Mouse (Mus musculus) kidney, postnatal 25 days (tissue): ENCODE results near the gene Sirpb1c.
"Not testable (repeated sequence)": the region's sequence is repeated elsewhere in the genome, so short reads cannot be mapped to it uniquely, and the experiment has no call there.

Source experiments
- DNase-seq, 2 experiments: peaks; one replicate each; pipeline ENCODE4 v3.0.0; 2021; ENCODE audit warnings: mixed read lengths in 2 of 2

Sirpb1c gene

DNA sequence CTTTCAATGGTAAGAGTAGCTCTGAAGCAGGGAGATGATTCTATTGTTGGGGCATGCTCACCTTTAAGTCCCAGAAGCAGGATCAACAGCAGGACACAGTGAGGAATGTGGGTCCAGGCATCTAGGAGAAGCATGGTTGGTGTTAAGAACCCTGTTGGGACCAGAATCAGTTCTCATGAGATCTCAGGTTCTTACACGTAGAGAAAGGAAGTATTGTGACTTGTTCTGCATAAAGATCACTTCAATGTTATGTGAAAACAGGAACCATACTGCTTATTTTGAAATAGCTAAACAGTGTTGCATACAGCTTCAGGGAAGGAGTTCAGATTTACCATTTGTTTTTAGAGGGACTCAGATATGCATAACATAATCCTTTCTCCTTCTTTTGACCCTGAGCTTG is at the start of gene Sirpb1c:
Gene Sirpb1c, minus strand, starts transcription at position 249 of the 400 bp plus-strand sequence.
- not testable (repeated sequence) for DNase-seq

DNA sequence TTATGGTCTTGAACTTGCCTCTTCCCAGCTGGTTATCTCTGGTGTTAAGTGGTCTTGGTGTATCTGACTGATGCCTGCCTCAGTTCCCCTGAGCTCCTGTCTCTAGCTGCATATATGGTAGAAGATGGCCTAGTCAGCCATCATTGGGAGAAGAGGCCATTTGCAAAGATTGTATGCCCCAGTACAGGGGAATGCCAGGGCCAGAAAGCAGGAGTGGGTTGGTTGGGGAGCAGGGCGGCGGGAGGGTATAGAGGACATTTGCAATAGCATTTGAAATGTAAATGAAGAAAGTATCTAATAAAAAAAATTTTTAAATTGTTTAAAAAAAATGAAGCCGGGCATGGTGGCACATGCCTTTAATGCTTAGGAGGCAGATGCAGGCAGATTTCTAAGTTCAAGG is 38.1 kb upstream of the Sirpb1c start:
- no peak for DNase-seq

DNA sequence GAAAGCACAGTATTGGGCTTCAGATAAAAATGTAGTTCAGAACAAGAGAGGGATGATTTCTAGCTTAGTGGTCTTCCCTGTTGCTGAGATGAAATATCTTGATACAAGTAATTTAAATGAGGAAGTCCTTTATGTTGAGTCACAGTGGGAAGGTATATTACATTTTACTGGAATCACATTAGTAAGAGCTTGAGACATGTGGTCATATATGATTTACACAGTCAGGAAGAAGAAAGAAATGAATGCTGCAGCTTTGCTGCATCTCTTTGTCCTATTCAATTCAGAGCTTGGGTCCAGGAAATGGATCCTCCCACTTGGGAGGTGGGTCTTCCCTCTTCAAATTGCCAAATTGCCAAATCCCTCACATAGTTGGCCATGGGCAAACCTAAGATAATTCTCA is 7.4 kb upstream of the Sirpb1c start:
- DNase-seq, result not testable (repeated sequence)

DNA sequence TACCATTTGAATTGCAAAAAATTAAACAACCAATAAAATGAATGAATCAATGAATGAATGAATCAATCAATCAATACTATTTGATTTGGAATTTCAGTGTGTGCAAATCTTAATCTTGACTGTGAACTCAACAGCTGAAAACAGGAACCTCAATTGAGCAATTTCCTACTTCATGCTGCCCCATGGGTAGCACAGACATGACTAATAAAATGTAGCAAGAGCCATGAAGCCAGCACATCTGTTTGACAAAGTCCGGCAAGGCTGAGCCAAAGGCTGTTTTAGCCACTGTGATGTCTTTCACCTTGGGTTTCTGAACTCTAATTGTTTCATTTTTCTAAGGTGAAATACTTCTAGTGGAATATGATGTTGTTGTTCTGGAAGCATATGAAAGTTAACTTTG is 1.6 kb upstream of the Sirpb1c start:
- no peak for DNase-seq

DNA sequence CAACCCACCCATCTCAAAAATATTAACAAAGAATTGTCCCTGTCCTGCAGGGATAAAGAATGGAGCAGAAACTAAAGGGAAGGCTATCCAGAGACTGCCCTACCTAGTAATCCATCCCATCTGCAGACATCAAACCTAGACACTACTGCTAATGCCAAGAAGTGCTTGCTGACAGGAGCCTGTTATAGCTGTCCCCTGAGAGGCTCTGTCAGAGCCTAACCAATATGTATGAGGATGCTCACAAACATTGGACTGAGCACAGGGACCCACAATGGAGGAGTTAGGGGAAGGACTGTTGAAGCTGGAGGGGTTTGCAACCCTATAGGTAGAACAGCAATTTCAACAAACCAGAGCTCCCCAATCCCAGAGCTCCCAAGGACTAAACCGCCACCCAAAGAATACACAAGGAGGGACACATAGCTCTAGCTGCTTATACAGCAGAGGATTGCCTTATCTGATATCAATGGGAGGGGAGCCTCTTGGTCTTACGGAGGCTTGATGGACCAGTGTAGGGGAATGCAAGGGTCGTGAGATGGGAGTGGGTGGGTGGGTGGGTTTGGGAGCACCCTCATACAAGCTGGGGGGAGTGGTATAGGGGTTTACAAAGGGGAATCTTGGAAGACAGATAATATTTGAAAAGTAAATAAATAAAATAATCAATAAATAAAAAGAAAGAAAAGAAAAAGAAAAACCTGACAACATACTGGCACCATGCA is 838 bp downstream of the Sirpb1c start:
- no peak for DNase-seq

DNA sequence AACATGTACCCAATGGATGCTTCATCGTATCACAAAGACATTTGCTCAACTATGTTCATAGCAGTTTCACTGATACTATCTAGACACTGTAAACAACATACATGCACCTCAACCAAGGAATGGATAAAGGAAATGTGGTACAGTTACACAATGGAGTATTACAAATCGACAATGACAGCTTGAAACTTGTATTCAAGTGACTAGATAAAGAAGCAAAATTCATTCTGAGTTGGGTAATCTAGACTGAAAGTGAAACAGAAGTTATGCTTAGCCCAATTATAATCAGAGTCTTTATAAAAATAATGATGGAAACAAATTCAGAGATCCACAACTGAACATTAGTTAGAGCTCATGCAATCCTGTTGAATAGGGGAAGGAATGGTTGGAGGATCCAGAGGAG is 74.7 kb downstream of the Sirpb1c start:
- not testable (repeated sequence) for DNase-seq
